Mouse (Mus musculus) CH12.LX (cell line): ENCODE measurements around the gene T2. TPM values are rescaled to one million over a fixed set of nuclear protein-coding genes. Genes with fewer than 3 reads are reported as not detected.

Experiments
- DNase-seq: peaks from one replicate; pipeline ENCODE4 v3.0.0-alpha.2; 2013; ENCODE audit errors: extremely low read depth
- H3K27ac ChIP-seq: 2 replicates; pipeline ENCODE4 v1.5.1; 2012; ENCODE audit warnings: low read depth, mild to moderate bottlenecking, control low read depth, moderate library complexity; ENCODE audit not compliant: insufficient read depth
- H3K27me3 ChIP-seq: replicated peaks from 2 replicates; pipeline ENCODE3; 2012; ENCODE audit warnings: inconsistent platforms
- H3K36me3 ChIP-seq, 2 experiments: replicated peaks in 1 of 2; 2 replicates each; pipeline versions ENCODE3 to v1.6.1; 2012; ENCODE audit warnings: inconsistent platforms in 1 of 2, low read length in 1 of 2, mild to moderate bottlenecking in 1 of 2, mixed read lengths in 1 of 2, moderate library complexity in 1 of 2; ENCODE audit not compliant: control insufficient read depth in 1 of 2, insufficient read depth in 1 of 2
- H3K4me1 ChIP-seq, 2 experiments: 2 replicates each; pipeline ENCODE4 v1.6.1; 2012; ENCODE audit warnings: inconsistent platforms in 1 of 2, moderate library complexity in 1 of 2; ENCODE audit not compliant: insufficient read depth in 2 of 2, control insufficient read depth in 1 of 2
- H3K4me2 ChIP-seq: 2 replicates; pipeline ENCODE4 v1.6.1; 2012; ENCODE audit warnings: low read depth, mild to moderate bottlenecking, control low read depth; ENCODE audit not compliant: poor library complexity, insufficient read depth, severe bottlenecking
- H3K4me3 ChIP-seq, 3 experiments: fragments of 150-350 bp in 1 of 3; sonication (generic) in 1 of 3; replicated peaks in 1 of 3; 2 replicates each; pipeline versions ENCODE3 to v1.5.1; 2011 to 2012; ENCODE audit warnings: low read depth in 2 of 3, low read length in 2 of 3, mild to moderate bottlenecking in 2 of 3, moderate library complexity in 2 of 3, control low read depth in 1 of 3, improper control_type of control experiment in 1 of 3, inconsistent platforms in 1 of 3, mixed read lengths in 1 of 3; ENCODE audit not compliant: poor library complexity in 1 of 3
- H3K79me2 ChIP-seq: replicated peaks from 2 replicates; pipeline ENCODE4 v1.6.1; 2012; ENCODE audit warnings: mild to moderate bottlenecking, moderate library complexity; ENCODE audit not compliant: control insufficient read depth, poor library complexity, insufficient read depth, severe bottlenecking; ENCODE audit errors: extremely low read depth
- H3K9ac ChIP-seq: 2 replicates; pipeline ENCODE4 v1.6.1; 2012; ENCODE audit warnings: low read depth, mild to moderate bottlenecking, control low read depth, moderate library complexity; ENCODE audit not compliant: insufficient read depth
- H3K9me3 ChIP-seq: replicated peaks from 2 replicates; pipeline ENCODE3; 2012; ENCODE audit warnings: low read length, inconsistent platforms, mixed read lengths
- CTCF ChIP-seq, 2 experiments: IDR thresholded peaks in 1 of 2; conservative IDR thresholded peaks in 1 of 2; 2 replicates each; pipeline ENCODE4 v1.5.1; 2011 to 2012; ENCODE audit warnings: low read depth in 2 of 2, low read length in 2 of 2, improper control_type of control experiment in 1 of 2, inconsistent platforms in 1 of 2, mild to moderate bottlenecking in 1 of 2, moderate library complexity in 1 of 2
- ELF1 ChIP-seq: IDR thresholded peaks from 2 replicates; pipeline ENCODE4 v1.6.1; 2014; ENCODE audit warnings: low read depth, mild to moderate bottlenecking, inconsistent platforms, low read length, improper control_type of control experiment
- ETS1 ChIP-seq: conservative IDR thresholded peaks from 2 replicates; pipeline ENCODE4 v1.6.1; 2012; ENCODE audit warnings: low read depth, mild to moderate bottlenecking, inconsistent platforms, low read length, improper control_type of control experiment, moderate library complexity
- HCFC1 ChIP-seq: IDR thresholded peaks from 2 replicates; pipeline ENCODE4 v1.6.1; 2012; ENCODE audit warnings: low read depth, mild to moderate bottlenecking, inconsistent platforms, low read length, improper control_type of control experiment
- IRF4 ChIP-seq: IDR thresholded peaks from 2 replicates; pipeline ENCODE4 v1.6.1; 2014; ENCODE audit warnings: low read depth, mild to moderate bottlenecking, inconsistent platforms, low read length, improper control_type of control experiment
- JUN ChIP-seq: IDR thresholded peaks from 2 replicates; pipeline ENCODE4 v1.6.1; 2011; ENCODE audit warnings: low read depth, mild to moderate bottlenecking, low read length, improper control_type of control experiment, moderate library complexity; ENCODE audit not compliant: insufficient read depth
- JUND ChIP-seq: conservative IDR thresholded peaks from 2 replicates; pipeline ENCODE4 v1.6.1; 2011; ENCODE audit warnings: low read depth, low read length, improper control_type of control experiment
- MAFK ChIP-seq: IDR thresholded peaks from 2 replicates; pipeline ENCODE4 v1.6.1; 2011; ENCODE audit warnings: low read length, improper control_type of control experiment; ENCODE audit not compliant: insufficient replicate concordance
- MAX ChIP-seq: IDR thresholded peaks from 2 replicates; pipeline ENCODE4 v1.6.1; 2011; ENCODE audit warnings: low read length, improper control_type of control experiment
- MAZ ChIP-seq: IDR thresholded peaks from 2 replicates; pipeline ENCODE4 v1.6.1; 2012; ENCODE audit warnings: low read depth, mild to moderate bottlenecking, inconsistent platforms, low read length, improper control_type of control experiment, moderate library complexity
- MXI1 ChIP-seq: IDR thresholded peaks from 2 replicates; pipeline ENCODE4 v1.6.1; 2011; ENCODE audit warnings: mild to moderate bottlenecking, low read depth, low read length, improper control_type of control experiment
- NELFE ChIP-seq: IDR thresholded peaks from 2 replicates; pipeline ENCODE4 v1.6.1; 2011; ENCODE audit warnings: low read depth, low read length, improper control_type of control experiment
- NRF1 ChIP-seq: IDR thresholded peaks from 2 replicates; pipeline ENCODE4 v1.6.1; 2014; ENCODE audit warnings: low read depth, mild to moderate bottlenecking, inconsistent platforms, low read length, improper control_type of control experiment, moderate library complexity
- RCOR1 ChIP-seq: conservative IDR thresholded peaks from 2 replicates; pipeline ENCODE4 v1.6.1; 2012; ENCODE audit warnings: low read depth, mild to moderate bottlenecking, inconsistent platforms, low read length, improper control_type of control experiment
- SIN3A ChIP-seq: IDR thresholded peaks from 2 replicates; pipeline ENCODE4 v1.6.1; 2012; ENCODE audit warnings: low read length, improper control_type of control experiment, inconsistent platforms
- SMC3 ChIP-seq: IDR thresholded peaks from 2 replicates; pipeline ENCODE4 v1.6.1; 2011; ENCODE audit warnings: low read depth, low read length, improper control_type of control experiment
- TCF12 ChIP-seq: IDR thresholded peaks from 2 replicates; pipeline ENCODE4 v1.6.1; 2014; ENCODE audit warnings: low read depth, mild to moderate bottlenecking, inconsistent platforms, low read length, improper control_type of control experiment
- UBTF ChIP-seq: IDR thresholded peaks from 2 replicates; pipeline ENCODE4 v1.6.1; 2012; ENCODE audit warnings: low read depth, mild to moderate bottlenecking, inconsistent platforms, low read length, improper control_type of control experiment, moderate library complexity
- USF2 ChIP-seq: conservative IDR thresholded peaks from 2 replicates; pipeline ENCODE4 v1.6.1; 2011; ENCODE audit warnings: low read depth, low read length, improper control_type of control experiment
- ZC3H11A ChIP-seq: IDR thresholded peaks from 2 replicates; pipeline ENCODE4 v1.6.1; 2012; ENCODE audit warnings: low read depth, mild to moderate bottlenecking, inconsistent platforms, low read length, improper control_type of control experiment
- ZMIZ1 ChIP-seq: IDR thresholded peaks from 2 replicates; pipeline ENCODE4 v1.6.1; 2012; ENCODE audit warnings: low read depth, mild to moderate bottlenecking, inconsistent platforms, low read length, improper control_type of control experiment
- ZNF384 ChIP-seq: IDR thresholded peaks from 2 replicates; pipeline ENCODE4 v1.6.1; 2012; ENCODE audit warnings: low read depth, low read length, improper control_type of control experiment, inconsistent platforms
- dilution Hi-C: fragments of 300-500 bp; cut with MboI; formaldehyde crosslinking; loops from 2 replicates; pipeline ENCODE4 v1.14.3; 2020; ENCODE audit warnings: low sequenced_read_pairs; ENCODE audit not compliant: extremely low pct_unique_long_range_greater_than_20kb, extremely low pct_ligation_motif_present
- in situ Hi-C: fragments of 300-500 bp; cut with MboI; formaldehyde crosslinking; loops from 3 replicates; pipeline ENCODE4 v1.14.3; 2019; ENCODE audit warnings: low sequenced_read_pairs, low pct_ligation_motif_present, low pct_unique_long_range_greater_than_20kb, mixed read lengths
- polyA plus RNA-seq: library from polyadenylated mRNA; unstranded; fragments of >175 nt; gene quantifications from 2 replicates; pipeline ENCODE4 v1.2.1, GENCODE M21; 2012; ENCODE audit warnings: low read depth; ENCODE audit not compliant: insufficient read length
- total RNA-seq, 2 experiments: library from RNA; depleted of rRNA; stranded (reverse); fragments of 300-350 nt in 1 of 2; fragments of >200 nt in 1 of 2; gene quantifications; 2 replicates each; pipeline ENCODE4 v1.2.3; 2012 to 2014

T2 gene
- total and polyA plus RNA-seq, 3 experiments, result not detected

GRCm38 (mm10) chr17:8339666-8340374 lies 16.0 kb upstream of the T2 start:
- Histone ChIP-seq H3K27me3 (no peaks in the 10 kb centered on the region), H3K4me3 (no peak overlapping the region), H3K9me3 (peaks cover 6% of the 10 kb centered on the region), H3K27ac (no peak overlapping the region), H3K9ac (no peak overlapping the region), H3K79me2 (no peaks in the 10 kb centered on the region), H3K4me2 (no peak overlapping the region), H3K36me3 (peaks cover 0 to 19% of the 10 kb centered on the region in 2 experiments), H3K4me1 (no peaks in the 10 kb centered on the region)
- dilution Hi-C loops (no loop called here), in situ Hi-C loops (no loop called here)
- TF ChIP-seq JUND, result no peak
- no peak for TF ChIP-seq ZC3H11A
- DNase-seq, result no peak

GRCm38 (mm10) chr17:8340407-8341359 lies 15.1 kb upstream of the T2 start:
- H3K27ac ChIP-seq, result no peak overlapping the region
- peaks cover 6% of the 10 kb centered on the region for H3K9me3 ChIP-seq
- no peak for TF ChIP-seq RCOR1
- no peak for TF ChIP-seq NRF1
- TF ChIP-seq ZNF384, result no peak
- TF ChIP-seq ETS1, result no peak
- TF ChIP-seq MXI1, result no peak
- no peak for TF ChIP-seq MAX
- no peak for TF ChIP-seq MAFK
- in situ Hi-C loops (no loop called here), dilution Hi-C loops (no loop called here)
- no peak for DNase-seq
- no peaks in the 10 kb centered on the region for H3K79me2 ChIP-seq
- no peak overlapping the region for H3K4me3 ChIP-seq
- H3K27me3 ChIP-seq, result no peaks in the 10 kb centered on the region
- no peak overlapping the region for H3K4me2 ChIP-seq
- no peaks in the 10 kb centered on the region for H3K4me1 ChIP-seq
- peaks cover 0 to 19% of the 10 kb centered on the region in 2 experiments for H3K36me3 ChIP-seq
- H3K9ac ChIP-seq, result no peak overlapping the region

GRCm38 (mm10) chr17:8341360-8341963 lies 14.3 kb upstream of the T2 start:
- no peak for DNase-seq
- dilution Hi-C loops (no loop called here), in situ Hi-C loops (no loop called here)
- Histone ChIP-seq H3K9me3 (peaks cover 6% of the 10 kb centered on the region), H3K27me3 (no peaks in the 10 kb centered on the region), H3K9ac (no peak overlapping the region), H3K79me2 (no peaks in the 10 kb centered on the region), H3K36me3 (peaks cover 0 to 19% of the 10 kb centered on the region in 2 experiments), H3K4me1 (no peaks in the 10 kb centered on the region), H3K4me3 (no peak overlapping the region), H3K27ac (no peak overlapping the region), H3K4me2 (no peak overlapping the region)
- TF ChIP-seq MAFK (no peak), NELFE (no peak), CTCF (conservative IDR thresholded peaks at IDR 0.05 in 1 of 2, IDR thresholded peaks at IDR 0.05 in 1 of 2; ENCODE audit: low read depth in 2 of 2, low read length in 2 of 2) (no peak), JUN (no peak), SMC3 (no peak), RCOR1 (no peak), ZMIZ1 (no peak), UBTF (no peak), USF2 (no peak), ELF1 (no peak), IRF4 (no peak), MAZ (no peak), MAX (no peak), HCFC1 (no peak), TCF12 (no peak), SIN3A (no peak)
